Mouse (Mus musculus) CH12.LX (cell line): Measurements from ENCODE around the gene Gpx8. TPM values are rescaled to one million over a fixed set of nuclear protein-coding genes. Genes with fewer than 3 reads are reported as not detected.

Experiments
- DNase-seq: peaks from one replicate; pipeline ENCODE4 v3.0.0-alpha.2; 2013; ENCODE audit errors: extremely low read depth
- H3K27ac ChIP-seq: 2 replicates; pipeline ENCODE4 v1.5.1; 2012; ENCODE audit warnings: low read depth, mild to moderate bottlenecking, control low read depth, moderate library complexity; ENCODE audit not compliant: insufficient read depth
- H3K27me3 ChIP-seq: replicated peaks from 2 replicates; pipeline ENCODE3; 2012; ENCODE audit warnings: inconsistent platforms
- H3K36me3 ChIP-seq, 2 experiments: replicated peaks in 1 of 2; 2 replicates each; pipeline versions ENCODE3 to v1.6.1; 2012; ENCODE audit warnings: inconsistent platforms in 1 of 2, low read length in 1 of 2, mild to moderate bottlenecking in 1 of 2, mixed read lengths in 1 of 2, moderate library complexity in 1 of 2; ENCODE audit not compliant: control insufficient read depth in 1 of 2, insufficient read depth in 1 of 2
- H3K4me1 ChIP-seq, 2 experiments: 2 replicates each; pipeline ENCODE4 v1.6.1; 2012; ENCODE audit warnings: inconsistent platforms in 1 of 2, moderate library complexity in 1 of 2; ENCODE audit not compliant: insufficient read depth in 2 of 2, control insufficient read depth in 1 of 2
- H3K4me2 ChIP-seq: 2 replicates; pipeline ENCODE4 v1.6.1; 2012; ENCODE audit warnings: low read depth, mild to moderate bottlenecking, control low read depth; ENCODE audit not compliant: poor library complexity, insufficient read depth, severe bottlenecking
- H3K4me3 ChIP-seq, 3 experiments: fragments of 150-350 bp in 1 of 3; sonication (generic) in 1 of 3; replicated peaks in 1 of 3; 2 replicates each; pipeline versions ENCODE3 to v1.5.1; 2011 to 2012; ENCODE audit warnings: low read depth in 2 of 3, low read length in 2 of 3, mild to moderate bottlenecking in 2 of 3, moderate library complexity in 2 of 3, control low read depth in 1 of 3, improper control_type of control experiment in 1 of 3, inconsistent platforms in 1 of 3, mixed read lengths in 1 of 3; ENCODE audit not compliant: poor library complexity in 1 of 3
- H3K79me2 ChIP-seq: replicated peaks from 2 replicates; pipeline ENCODE4 v1.6.1; 2012; ENCODE audit warnings: mild to moderate bottlenecking, moderate library complexity; ENCODE audit not compliant: control insufficient read depth, poor library complexity, insufficient read depth, severe bottlenecking; ENCODE audit errors: extremely low read depth
- H3K9ac ChIP-seq: 2 replicates; pipeline ENCODE4 v1.6.1; 2012; ENCODE audit warnings: low read depth, mild to moderate bottlenecking, control low read depth, moderate library complexity; ENCODE audit not compliant: insufficient read depth
- H3K9me3 ChIP-seq: replicated peaks from 2 replicates; pipeline ENCODE3; 2012; ENCODE audit warnings: low read length, inconsistent platforms, mixed read lengths
- BHLHE40 ChIP-seq: IDR thresholded peaks from 2 replicates; pipeline ENCODE4 v1.6.1; 2011; ENCODE audit warnings: mild to moderate bottlenecking, low read depth, low read length, improper control_type of control experiment
- CHD1 ChIP-seq: IDR thresholded peaks from 2 replicates; pipeline ENCODE4 v1.6.1; 2012; ENCODE audit warnings: low read depth, low read length, improper control_type of control experiment, inconsistent platforms
- CTCF ChIP-seq, 2 experiments: IDR thresholded peaks in 1 of 2; conservative IDR thresholded peaks in 1 of 2; 2 replicates each; pipeline ENCODE4 v1.5.1; 2011 to 2012; ENCODE audit warnings: low read depth in 2 of 2, low read length in 2 of 2, improper control_type of control experiment in 1 of 2, inconsistent platforms in 1 of 2, mild to moderate bottlenecking in 1 of 2, moderate library complexity in 1 of 2
- ELF1 ChIP-seq: IDR thresholded peaks from 2 replicates; pipeline ENCODE4 v1.6.1; 2014; ENCODE audit warnings: low read depth, mild to moderate bottlenecking, inconsistent platforms, low read length, improper control_type of control experiment
- HCFC1 ChIP-seq: IDR thresholded peaks from 2 replicates; pipeline ENCODE4 v1.6.1; 2012; ENCODE audit warnings: low read depth, mild to moderate bottlenecking, inconsistent platforms, low read length, improper control_type of control experiment
- IRF4 ChIP-seq: IDR thresholded peaks from 2 replicates; pipeline ENCODE4 v1.6.1; 2014; ENCODE audit warnings: low read depth, mild to moderate bottlenecking, inconsistent platforms, low read length, improper control_type of control experiment
- JUN ChIP-seq: IDR thresholded peaks from 2 replicates; pipeline ENCODE4 v1.6.1; 2011; ENCODE audit warnings: low read depth, mild to moderate bottlenecking, low read length, improper control_type of control experiment, moderate library complexity; ENCODE audit not compliant: insufficient read depth
- JUND ChIP-seq: conservative IDR thresholded peaks from 2 replicates; pipeline ENCODE4 v1.6.1; 2011; ENCODE audit warnings: low read depth, low read length, improper control_type of control experiment
- KAT2A ChIP-seq: IDR thresholded peaks from 2 replicates; pipeline ENCODE4 v1.6.1; 2012; ENCODE audit warnings: low read length, improper control_type of control experiment, inconsistent platforms; ENCODE audit not compliant: insufficient replicate concordance
- MAFK ChIP-seq: IDR thresholded peaks from 2 replicates; pipeline ENCODE4 v1.6.1; 2011; ENCODE audit warnings: low read length, improper control_type of control experiment; ENCODE audit not compliant: insufficient replicate concordance
- MAX ChIP-seq: IDR thresholded peaks from 2 replicates; pipeline ENCODE4 v1.6.1; 2011; ENCODE audit warnings: low read length, improper control_type of control experiment
- MAZ ChIP-seq: IDR thresholded peaks from 2 replicates; pipeline ENCODE4 v1.6.1; 2012; ENCODE audit warnings: low read depth, mild to moderate bottlenecking, inconsistent platforms, low read length, improper control_type of control experiment, moderate library complexity
- MEF2A ChIP-seq: IDR thresholded peaks from 2 replicates; pipeline ENCODE4 v1.6.1; 2014; ENCODE audit warnings: low read depth, mild to moderate bottlenecking, inconsistent platforms, low read length, improper control_type of control experiment, borderline replicate concordance
- MXI1 ChIP-seq: IDR thresholded peaks from 2 replicates; pipeline ENCODE4 v1.6.1; 2011; ENCODE audit warnings: mild to moderate bottlenecking, low read depth, low read length, improper control_type of control experiment
- NRF1 ChIP-seq: IDR thresholded peaks from 2 replicates; pipeline ENCODE4 v1.6.1; 2014; ENCODE audit warnings: low read depth, mild to moderate bottlenecking, inconsistent platforms, low read length, improper control_type of control experiment, moderate library complexity
- PAX5 ChIP-seq: IDR thresholded peaks from 2 replicates; pipeline ENCODE4 v1.6.1; 2012; ENCODE audit warnings: low read length, inconsistent platforms, mixed read lengths
- POLR2A ChIP-seq: IDR thresholded peaks from 2 replicates; pipeline ENCODE4 v1.6.1; 2011; ENCODE audit warnings: low read depth, mild to moderate bottlenecking, improper control_type of control experiment, low read length
- POLR2AphosphoS2 ChIP-seq: IDR thresholded peaks from 2 replicates; pipeline ENCODE4 v1.6.1; 2011; ENCODE audit warnings: low read depth, low read length, improper control_type of control experiment
- RAD21 ChIP-seq: IDR thresholded peaks from 2 replicates; pipeline ENCODE4 v1.6.1; 2011; ENCODE audit warnings: low read depth, mild to moderate bottlenecking, low read length, improper control_type of control experiment, moderate library complexity
- SIN3A ChIP-seq: IDR thresholded peaks from 2 replicates; pipeline ENCODE4 v1.6.1; 2012; ENCODE audit warnings: low read length, improper control_type of control experiment, inconsistent platforms
- SMC3 ChIP-seq: IDR thresholded peaks from 2 replicates; pipeline ENCODE4 v1.6.1; 2011; ENCODE audit warnings: low read depth, low read length, improper control_type of control experiment
- TCF12 ChIP-seq: IDR thresholded peaks from 2 replicates; pipeline ENCODE4 v1.6.1; 2014; ENCODE audit warnings: low read depth, mild to moderate bottlenecking, inconsistent platforms, low read length, improper control_type of control experiment
- USF2 ChIP-seq: conservative IDR thresholded peaks from 2 replicates; pipeline ENCODE4 v1.6.1; 2011; ENCODE audit warnings: low read depth, low read length, improper control_type of control experiment
- ZC3H11A ChIP-seq: IDR thresholded peaks from 2 replicates; pipeline ENCODE4 v1.6.1; 2012; ENCODE audit warnings: low read depth, mild to moderate bottlenecking, inconsistent platforms, low read length, improper control_type of control experiment
- ZKSCAN1 ChIP-seq: IDR thresholded peaks from 2 replicates; pipeline ENCODE4 v1.6.1; 2012; ENCODE audit warnings: low read depth, inconsistent platforms, low read length, improper control_type of control experiment, borderline replicate concordance
- dilution Hi-C: fragments of 300-500 bp; cut with MboI; formaldehyde crosslinking; loops from 2 replicates; pipeline ENCODE4 v1.14.3; 2020; ENCODE audit warnings: low sequenced_read_pairs; ENCODE audit not compliant: extremely low pct_unique_long_range_greater_than_20kb, extremely low pct_ligation_motif_present
- in situ Hi-C: fragments of 300-500 bp; cut with MboI; formaldehyde crosslinking; loops from 3 replicates; pipeline ENCODE4 v1.14.3; 2019; ENCODE audit warnings: low sequenced_read_pairs, low pct_ligation_motif_present, low pct_unique_long_range_greater_than_20kb, mixed read lengths
- polyA plus RNA-seq: library from polyadenylated mRNA; unstranded; fragments of >175 nt; gene quantifications from 2 replicates; pipeline ENCODE4 v1.2.1, GENCODE M21; 2012; ENCODE audit warnings: low read depth; ENCODE audit not compliant: insufficient read length
- total RNA-seq, 2 experiments: library from RNA; depleted of rRNA; stranded (reverse); fragments of 300-350 nt in 1 of 2; fragments of >200 nt in 1 of 2; gene quantifications; 2 replicates each; pipeline ENCODE4 v1.2.3; 2012 to 2014

Gpx8 gene
- total and polyA plus RNA-seq, 3 experiments: not detected

GRCm38 (mm10) chr13:112996407-112996806, 49.8 kb downstream of the Gpx8 start (continued):
- no peak for TF ChIP-seq MAX
- peak; percentile 57; the same call in 1 of the 2 replicates for TF ChIP-seq JUND
- TF ChIP-seq KAT2A: no peak
- no peak for TF ChIP-seq SMC3
- no peak for TF ChIP-seq POLR2AphosphoS2
- 0 out of 2 replicates have a peak, but pooled peaks have one; percentile 51 for TF ChIP-seq SIN3A
- peak; percentile 43; the same call in 1 of the 2 replicates for TF ChIP-seq BHLHE40
- no peak for TF ChIP-seq PAX5
- no peak for TF ChIP-seq MXI1
- TF ChIP-seq MAFK: no peak
- TF ChIP-seq MEF2A: no peak
- no peak for TF ChIP-seq ZKSCAN1
- TF ChIP-seq JUN: 0 out of 2 replicates have a peak, but pooled peaks have one; percentile 23
- TF ChIP-seq CHD1: no peak
- peak; percentile 70 for TF ChIP-seq TCF12
- TF ChIP-seq USF2: no peak
- TF ChIP-seq ELF1: no peak
- TF ChIP-seq POLR2A: no peak

- H3K36me3 ChIP-seq: no peaks in the 10 kb centered on the region
- peaks cover 0 to 40% of the 10 kb centered on the region in 2 experiments; a peak in 2 of 4 replicates for H3K4me1 ChIP-seq
- dilution Hi-C loops: no loop called here
- TF ChIP-seq ZKSCAN1 (no peak), JUN (no peak), CTCF (conservative IDR thresholded peaks at IDR 0.05 in 1 of 2, IDR thresholded peaks at IDR 0.05 in 1 of 2; ENCODE audit: low read depth in 2 of 2, low read length in 2 of 2) (peak; percentile 45 to 82; a peak in 3 of 4 replicates), NRF1 (0 out of 2 replicates have a peak, but pooled peaks have one; percentile 16), BHLHE40 (no peak), ZC3H11A (no peak), MAZ (0 out of 2 replicates have a peak, but pooled peaks have one; percentile 19), IRF4 (peak; percentile 36; the same call in 1 of the 2 replicates), RAD21 (peak; percentile 76), SMC3 (peak; percentile 73), HCFC1 (no peak), MEF2A (0 out of 2 replicates have a peak, but pooled peaks have one; percentile 22)
- TF ChIP-seq, all 38 proteins: peak for 7
- peaks cover 78% of the 10 kb centered on the region for H3K27me3 ChIP-seq
- in situ Hi-C loops: no loop called here
- H3K9me3 ChIP-seq: no peaks in the 10 kb centered on the region
- no peak overlapping the region for H3K9ac ChIP-seq
- DNase-seq: peak; percentile 56
- no peaks in the 10 kb centered on the region for H3K79me2 ChIP-seq
- H3K4me3 ChIP-seq: peak overlapping the region in 1 of 3 experiments; percentile 21
- no peak overlapping the region for H3K27ac ChIP-seq
- peak overlapping the region; percentile 54 for H3K4me2 ChIP-seq
These were observed 52.0 kb downstream of the Gpx8 start for GRCm38 (mm10) chr13:112994191-112994590.
